Mouse (Mus musculus): Measurements from ENCODE around the gene Clec11a. TPM values are rescaled to one million over a fixed set of nuclear protein-coding genes. Genes with fewer than 3 reads are reported as not detected.
"Not testable (repeated sequence)": the region's sequence is repeated elsewhere in the genome, so short reads cannot be mapped to it uniquely, and the experiment has no call there.

The Clec11a gene
- polyA plus RNA-seq, 1 experiment from 2014 or later: 6.7 TPM

DNA sequence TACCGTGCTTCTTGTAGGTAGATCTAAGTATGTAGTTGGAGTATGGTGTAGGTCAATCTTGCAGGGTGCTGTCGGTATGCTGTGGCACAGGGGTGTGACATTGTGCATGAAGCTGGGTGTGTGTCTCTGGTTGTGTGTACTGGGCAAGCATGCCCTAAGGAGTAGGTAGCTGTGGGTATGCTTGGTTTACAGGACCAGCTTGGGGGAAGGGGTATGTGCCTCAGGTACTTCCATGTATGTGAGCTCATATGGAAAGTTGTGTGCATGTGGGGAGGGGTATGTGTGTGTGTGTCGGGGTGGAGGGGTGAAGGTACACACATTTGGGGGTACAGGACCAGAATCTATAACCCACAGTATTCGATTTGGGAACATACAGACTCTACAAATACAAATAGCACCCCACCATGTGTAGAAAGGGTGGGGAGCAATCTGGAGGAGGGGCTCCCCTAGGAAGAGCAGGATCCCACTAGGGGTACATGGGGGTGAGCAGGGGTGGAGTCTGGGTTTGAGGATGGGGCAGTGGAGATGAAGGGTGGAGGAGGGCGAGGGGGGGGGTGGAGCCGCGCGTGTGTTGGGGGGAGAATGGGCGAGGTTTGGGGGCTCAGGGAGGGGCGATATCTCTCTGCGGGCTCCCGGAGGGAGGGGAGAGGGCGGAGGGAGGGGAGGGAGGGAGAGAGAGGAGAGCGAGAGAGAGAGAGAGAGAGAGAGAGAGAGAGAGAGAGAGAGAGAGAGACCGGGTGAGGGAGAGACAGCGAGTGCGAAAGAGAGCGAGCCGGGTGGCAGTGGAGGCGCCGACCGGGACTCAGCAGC, 3.0 kb upstream of the Clec11a start, which contains the start of gene Shank1:
Gene Shank1, plus strand, starts transcription at position 779 of the 810 bp plus-strand sequence.
- peak within 1 kb of the TSS; percentile 54 for H3K4me3 ChIP-seq (ENCODE audit: low read length)
- no peaks in the 10 kb centered on the region for H3K36me3 ChIP-seq (ENCODE audit: control insufficient read depth, insufficient read depth, low read length)
- 17% methylated on average over 15 of the region's 22 CpGs for WGBS
- H3K27me3 ChIP-seq (replicated peaks; ENCODE audit: control insufficient read depth, insufficient read depth, low read length): peaks cover 15% of the 10 kb centered on the region; the same call in 1 of the 2 replicates
- H3K4me2 ChIP-seq (ENCODE audit: low read depth, low read length): peak within 1 kb of the TSS; percentile 98
- no peak within 1 kb of the TSS for H3K27ac ChIP-seq (ENCODE audit: low read length)
- ATAC-seq: no peak
- H3K9me3 ChIP-seq (ENCODE audit: control insufficient read depth, low read length): no peaks in the 10 kb centered on the region
- peak within 1 kb of the TSS; percentile 64 for H3K9ac ChIP-seq (ENCODE audit: low read depth, low read length)
- peaks cover 20% of the 10 kb centered on the region for H3K4me1 ChIP-seq (ENCODE audit: control insufficient read depth, insufficient read depth, low read length)

DNA sequence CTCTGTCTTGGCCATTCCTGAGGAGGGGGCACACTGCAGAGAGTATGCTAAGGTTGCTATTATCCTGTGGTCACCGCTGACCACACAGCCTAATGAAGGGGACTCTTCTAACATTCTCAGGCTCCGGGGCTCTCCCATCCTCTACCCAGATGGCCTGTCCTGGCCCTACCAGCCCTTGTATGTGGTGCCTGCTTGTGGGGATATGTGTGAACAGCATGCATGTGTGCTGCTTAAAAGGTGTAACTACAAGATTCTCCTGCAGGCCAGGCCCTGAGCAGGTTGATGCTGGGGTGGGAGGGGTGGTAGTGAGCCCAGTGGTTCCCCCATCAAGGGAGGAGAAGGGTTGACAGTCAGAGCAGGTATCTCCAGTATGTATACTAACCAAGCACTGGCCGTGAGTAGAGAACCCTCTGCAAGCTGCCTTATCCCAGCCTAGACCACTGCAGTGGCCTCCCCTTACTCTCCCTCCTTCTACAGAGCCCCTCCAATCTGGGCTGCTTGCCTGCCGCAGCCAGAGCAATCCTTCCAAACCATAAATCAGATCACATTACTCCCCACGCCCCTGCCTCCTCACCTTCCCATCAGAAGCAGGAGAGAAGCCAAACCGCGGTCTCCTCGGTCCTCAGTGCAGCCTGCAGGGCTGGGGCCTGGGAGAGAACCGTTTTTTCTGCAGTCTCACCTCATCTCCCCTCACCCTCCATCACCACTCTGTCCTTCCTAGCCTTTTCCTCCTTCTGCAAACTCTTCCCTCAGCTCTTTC, 739 bp upstream of the Clec11a start:
- Histone ChIP-seq H3K36me3 (ENCODE audit: control insufficient read depth, insufficient read depth, low read length) (no peaks in the 10 kb centered on the region), H3K4me3 (ENCODE audit: low read length) (no peak overlapping the region), H3K4me2 (ENCODE audit: low read depth, low read length) (no peak overlapping the region), H3K4me1 (ENCODE audit: control insufficient read depth, insufficient read depth, low read length) (peaks cover 22% of the 10 kb centered on the region), H3K27ac (ENCODE audit: low read length) (peak overlapping the region; percentile 20), H3K9me3 (ENCODE audit: control insufficient read depth, low read length) (no peaks in the 10 kb centered on the region), H3K27me3 (replicated peaks; ENCODE audit: control insufficient read depth, insufficient read depth, low read length) (peaks cover 13% of the 10 kb centered on the region; the same call in 1 of the 2 replicates), H3K9ac (ENCODE audit: low read depth, low read length) (no peak overlapping the region)
- no peak for ATAC-seq
- WGBS: 28% methylated on average over 9 of the region's 9 CpGs

DNA sequence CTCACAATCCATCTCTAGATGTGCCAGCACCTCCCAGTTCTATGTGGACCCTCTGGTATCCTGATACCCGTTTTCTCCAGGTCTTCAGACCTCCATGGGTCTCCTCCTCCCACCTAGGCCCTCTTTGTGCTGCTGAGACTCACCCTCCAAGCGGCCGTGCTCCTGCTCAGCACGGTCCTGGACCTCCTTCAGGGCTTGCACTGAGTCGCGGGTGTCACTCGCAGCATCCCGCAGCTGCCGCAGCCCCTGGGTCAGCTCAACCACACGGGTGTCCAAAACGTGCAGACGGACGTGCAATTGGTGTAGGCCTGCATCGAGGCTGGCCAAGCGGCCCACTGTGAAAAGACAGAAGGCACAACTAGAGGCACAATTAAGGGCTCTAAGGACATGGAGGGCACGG, 1.0 kb downstream of the Clec11a start:
- Histone ChIP-seq H3K27ac (ENCODE audit: low read length) (peak overlapping the region; percentile 71), H3K4me3 (ENCODE audit: low read length) (peak overlapping the region; percentile 64), H3K4me1 (ENCODE audit: control insufficient read depth, insufficient read depth, low read length) (peaks cover 15% of the 10 kb centered on the region), H3K4me2 (ENCODE audit: low read depth, low read length) (peak overlapping the region; percentile 52), H3K9me3 (ENCODE audit: control insufficient read depth, low read length) (no peaks in the 10 kb centered on the region), H3K9ac (ENCODE audit: low read depth, low read length) (peak overlapping the region; percentile 56), H3K36me3 (ENCODE audit: control insufficient read depth, insufficient read depth, low read length) (no peaks in the 10 kb centered on the region), H3K27me3 (replicated peaks; ENCODE audit: control insufficient read depth, insufficient read depth, low read length) (peaks cover 7% of the 10 kb centered on the region; the same call in 1 of the 2 replicates)
- 12% methylated on average over 16 of the region's 16 CpGs for WGBS
- ATAC-seq: no peak

DNA sequence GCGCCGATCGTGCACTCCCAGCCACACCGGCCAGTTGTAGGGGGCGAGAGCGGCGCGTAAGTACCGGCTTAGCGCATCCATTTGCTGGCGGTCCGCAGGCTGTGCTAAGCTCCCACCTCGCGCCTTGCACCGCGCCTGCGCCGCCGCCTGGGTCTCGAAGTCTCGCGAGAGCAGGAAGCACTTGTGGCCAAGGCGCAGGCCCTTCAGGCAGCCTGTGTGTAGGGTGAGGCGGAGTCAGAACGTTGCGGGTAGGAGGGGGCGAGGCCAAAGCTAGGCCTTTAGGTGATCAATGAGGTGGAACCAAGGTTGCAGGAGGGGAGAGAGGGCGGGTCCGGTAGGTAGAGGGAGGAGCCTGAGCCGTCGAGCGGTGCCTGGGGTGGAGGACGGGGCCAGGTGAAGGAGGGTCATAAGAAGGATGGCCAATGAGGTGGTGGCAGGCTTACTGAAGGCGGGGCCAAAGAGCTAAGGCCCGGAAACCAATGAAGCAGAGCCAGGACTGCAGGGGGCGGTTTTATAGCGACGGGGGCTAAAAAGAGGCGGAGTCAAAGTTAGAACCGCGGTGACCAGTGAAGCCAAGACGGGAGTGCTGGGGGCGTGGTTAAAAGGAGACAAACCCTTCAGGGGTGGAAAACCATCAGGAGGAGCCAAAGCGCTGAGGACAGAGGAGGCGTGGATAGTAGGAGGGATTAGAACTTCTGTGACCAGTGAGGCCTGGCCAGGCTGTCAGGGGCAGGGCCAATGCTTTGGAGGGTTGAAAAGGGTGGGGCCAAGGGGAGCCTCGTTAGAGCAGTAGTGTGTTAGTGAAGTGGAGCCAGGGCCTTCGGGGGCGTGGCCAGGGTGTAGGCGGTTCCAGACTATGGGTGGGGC, 1.7 kb downstream of the Clec11a start:
- H3K27ac ChIP-seq (ENCODE audit: low read length): peak overlapping the region; percentile 82
- under 1% methylated on average over 49 of the region's 49 CpGs for WGBS
- peak overlapping the region; percentile 76 for H3K9ac ChIP-seq (ENCODE audit: low read depth, low read length)
- no peaks in the 10 kb centered on the region for H3K9me3 ChIP-seq (ENCODE audit: control insufficient read depth, low read length)
- no peaks in the 10 kb centered on the region for H3K36me3 ChIP-seq (ENCODE audit: control insufficient read depth, insufficient read depth, low read length)
- H3K27me3 ChIP-seq (replicated peaks; ENCODE audit: control insufficient read depth, insufficient read depth, low read length): peaks cover 6% of the 10 kb centered on the region; the same call in 1 of the 2 replicates
- peaks cover 8% of the 10 kb centered on the region for H3K4me1 ChIP-seq (ENCODE audit: control insufficient read depth, insufficient read depth, low read length)
- peak; percentile 96 for ATAC-seq
- peak overlapping the region; percentile 64 for H3K4me3 ChIP-seq (ENCODE audit: low read length)
- peak overlapping the region; percentile 52 for H3K4me2 ChIP-seq (ENCODE audit: low read depth, low read length)

DNA sequence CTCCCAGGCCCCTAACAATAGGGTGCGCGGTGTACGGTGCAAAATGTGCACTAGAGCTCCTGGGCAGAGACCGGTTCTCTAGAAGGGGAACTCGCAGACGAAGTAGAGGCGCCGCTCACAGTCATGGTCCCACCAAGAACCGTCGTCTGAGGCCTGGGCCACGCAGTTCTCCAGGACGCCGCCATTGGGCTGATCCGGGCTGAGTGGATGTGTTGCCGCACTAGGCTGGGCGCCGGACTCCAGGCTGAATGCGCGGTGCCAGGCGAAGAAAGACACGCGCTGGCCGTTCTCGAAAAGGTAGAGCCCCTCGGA, 2.3 kb downstream of the Clec11a start:
- Histone ChIP-seq H3K27ac (ENCODE audit: low read length) (peak overlapping the region; percentile 82), H3K27me3 (replicated peaks; ENCODE audit: control insufficient read depth, insufficient read depth, low read length) (peaks cover 3% of the 10 kb centered on the region; the same call in 1 of the 2 replicates), H3K4me1 (ENCODE audit: control insufficient read depth, insufficient read depth, low read length) (peaks cover 8% of the 10 kb centered on the region), H3K36me3 (ENCODE audit: control insufficient read depth, insufficient read depth, low read length) (no peaks in the 10 kb centered on the region), H3K9ac (ENCODE audit: low read depth, low read length) (peak overlapping the region; percentile 76), H3K4me3 (ENCODE audit: low read length) (peak overlapping the region; percentile 64), H3K9me3 (ENCODE audit: control insufficient read depth, low read length) (no peaks in the 10 kb centered on the region), H3K4me2 (ENCODE audit: low read depth, low read length) (peak overlapping the region; percentile 52)
- WGBS: under 1% methylated on average over 25 of the region's 25 CpGs
- peak; percentile 25 for ATAC-seq

DNA sequence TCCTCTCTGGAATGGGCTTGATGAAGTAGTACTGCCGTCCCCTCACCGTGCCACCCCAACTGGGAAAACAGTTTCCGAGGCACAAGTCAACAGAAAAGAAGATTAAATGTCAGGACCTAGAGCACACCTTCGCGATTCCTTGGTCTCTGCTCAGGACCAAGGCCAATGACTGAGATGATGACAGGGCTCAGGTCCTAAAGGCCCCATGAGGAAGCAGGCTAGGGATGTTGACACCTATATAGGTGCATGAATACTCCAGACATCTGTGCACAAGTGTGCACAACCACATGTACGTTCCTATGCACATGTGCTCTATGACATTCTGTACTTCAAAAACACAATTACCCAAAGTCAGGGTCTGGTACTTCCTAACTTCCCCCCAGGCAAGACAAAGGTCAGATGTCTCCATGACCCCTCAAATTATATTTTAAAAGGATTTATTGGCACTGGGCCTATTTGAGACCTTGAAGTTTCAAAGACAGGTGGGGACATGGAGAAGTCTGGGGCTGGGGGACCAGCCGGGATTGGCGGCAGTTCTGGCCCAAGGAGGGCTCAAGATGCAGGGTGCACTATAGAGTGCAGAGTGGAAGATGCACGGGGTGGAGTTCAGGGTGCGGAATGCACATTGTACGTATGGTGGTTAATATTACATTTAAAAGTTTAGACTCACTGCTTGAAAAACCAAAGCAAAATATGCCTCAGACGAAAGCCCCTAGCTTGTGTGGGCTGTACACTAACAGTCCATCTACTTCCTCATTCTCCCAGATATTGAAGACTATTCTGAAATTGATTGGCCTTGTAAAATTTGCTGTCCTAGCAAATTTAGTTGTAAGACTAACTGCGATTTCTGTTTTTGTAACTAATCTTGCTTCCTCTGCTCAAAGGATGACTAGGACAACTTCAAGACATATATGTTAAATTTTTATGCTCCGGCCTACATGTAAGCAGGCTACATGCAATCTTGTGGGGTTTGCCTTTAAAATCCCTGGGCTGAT, 3.1 kb downstream of the Clec11a start:
- Histone ChIP-seq H3K4me3 (ENCODE audit: low read length) (peak overlapping the region; percentile 64), H3K9ac (ENCODE audit: low read depth, low read length) (peak overlapping the region; percentile 76), H3K27ac (ENCODE audit: low read length) (peak overlapping the region; percentile 82; the same call in 1 of the 2 replicates), H3K27me3 (replicated peaks; ENCODE audit: control insufficient read depth, insufficient read depth, low read length) (no peaks in the 10 kb centered on the region), H3K4me2 (ENCODE audit: low read depth, low read length) (peak overlapping the region; percentile 52), H3K4me1 (ENCODE audit: control insufficient read depth, insufficient read depth, low read length) (peaks cover 8% of the 10 kb centered on the region), H3K9me3 (ENCODE audit: control insufficient read depth, low read length) (no peaks in the 10 kb centered on the region), H3K36me3 (ENCODE audit: control insufficient read depth, insufficient read depth, low read length) (no peaks in the 10 kb centered on the region)
- ATAC-seq: no peak
- WGBS: 83% methylated on average over 14 of the region's 14 CpGs

DNA sequence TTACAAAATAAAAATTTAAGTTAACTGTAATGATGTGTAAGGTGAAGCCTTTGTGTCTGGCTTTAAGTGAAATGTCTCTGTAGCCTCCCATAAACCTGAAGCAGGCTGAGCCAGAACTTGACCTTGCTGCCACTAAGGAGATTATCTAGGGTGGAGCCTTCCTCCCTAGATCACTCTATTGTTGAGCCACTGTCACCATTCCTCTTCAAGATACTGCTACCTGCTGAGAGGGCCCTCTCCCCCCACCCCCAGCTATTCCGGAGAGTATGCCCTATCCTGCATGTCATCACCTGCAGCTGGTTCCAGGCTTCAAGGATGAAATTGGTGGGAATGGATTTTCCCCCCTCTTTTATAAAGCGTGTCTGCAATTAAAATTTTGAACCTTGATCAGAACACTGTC, 9.2 kb downstream of the Clec11a start:
- H3K27me3 ChIP-seq (replicated peaks; ENCODE audit: control insufficient read depth, insufficient read depth, low read length); H3K27ac ChIP-seq (ENCODE audit: low read length); H3K4me1 ChIP-seq (ENCODE audit: control insufficient read depth, insufficient read depth, low read length); H3K4me3 ChIP-seq (ENCODE audit: low read length); H3K9me3 ChIP-seq (ENCODE audit: control insufficient read depth, low read length); H3K9ac ChIP-seq (ENCODE audit: low read depth, low read length); H3K36me3 ChIP-seq (ENCODE audit: control insufficient read depth, insufficient read depth, low read length); H3K4me2 ChIP-seq (ENCODE audit: low read depth, low read length); ATAC-seq: not testable (repeated sequence)
- 92% methylated on average over 2 of the region's 2 CpGs for WGBS

DNA sequence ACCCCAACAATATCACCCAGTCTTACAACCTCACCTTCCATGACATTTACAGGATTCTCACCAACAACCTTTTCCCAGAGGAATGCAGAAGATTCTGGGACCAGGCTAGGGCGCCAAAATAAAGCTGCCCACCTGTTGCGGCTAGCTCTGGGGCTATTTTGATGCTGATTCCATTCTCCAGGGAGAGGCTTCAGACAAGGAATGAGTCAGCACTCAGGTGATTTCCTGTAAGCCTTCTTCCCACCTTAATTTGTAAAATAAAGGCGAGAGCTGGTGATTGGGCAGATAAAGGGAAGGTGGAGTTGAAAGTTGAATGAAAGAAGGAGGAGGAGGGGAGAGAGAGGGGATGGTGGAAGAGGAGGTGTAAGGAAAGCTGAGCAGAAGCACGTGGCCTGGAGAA, 15.3 kb downstream of the Clec11a start:
- no peak overlapping the region for H3K4me3 ChIP-seq (ENCODE audit: low read length)
- 50% methylated on average over 4 of the region's 4 CpGs for WGBS
- ATAC-seq: no peak

More for the DNA sequence above, 15.3 kb downstream of the Clec11a start:
- Histone ChIP-seq H3K27ac (ENCODE audit: low read length) (no peak overlapping the region), H3K27me3 (replicated peaks; ENCODE audit: control insufficient read depth, insufficient read depth, low read length) (no peaks in the 10 kb centered on the region), H3K9ac (ENCODE audit: low read depth, low read length) (no peak overlapping the region), H3K9me3 (ENCODE audit: control insufficient read depth, low read length) (no peaks in the 10 kb centered on the region), H3K36me3 (ENCODE audit: control insufficient read depth, insufficient read depth, low read length) (no peaks in the 10 kb centered on the region), H3K4me2 (ENCODE audit: low read depth, low read length) (no peak overlapping the region), H3K4me1 (ENCODE audit: control insufficient read depth, insufficient read depth, low read length) (no peaks in the 10 kb centered on the region)
